Mouse (Mus musculus): ENCODE measurements around the gene Ndnf. TPM values are rescaled to one million over a fixed set of nuclear protein-coding genes. Genes with fewer than 3 reads are reported as not detected.

Gene Ndnf
- total RNA-seq (2021) = 10 to 100 TPM; 29.8 to 36.6 TPM
- long read RNA-seq, full-length matches to known transcripts = 6 of 13 reads
- long read RNA-seq, partial matches to known transcripts = 0 of 13 reads
- long read RNA-seq, other reads (novel, unspliced or antisense) = 7 of 13 reads

- peak; percentile 46 to 67 for DNase-seq (ENCODE audit: low spot score in 2 of 2)
These were observed at the start of gene Ndnf for GRCm38 (mm10) chr6:65671451-65671850. Gene Ndnf, plus strand, starts transcription at chr6:65671590.

- no peak for DNase-seq (ENCODE audit: low spot score in 2 of 2)
These were observed 48.2 kb upstream of the Ndnf start for GRCm38 (mm10) chr6:65623016-65623715.

DNA sequence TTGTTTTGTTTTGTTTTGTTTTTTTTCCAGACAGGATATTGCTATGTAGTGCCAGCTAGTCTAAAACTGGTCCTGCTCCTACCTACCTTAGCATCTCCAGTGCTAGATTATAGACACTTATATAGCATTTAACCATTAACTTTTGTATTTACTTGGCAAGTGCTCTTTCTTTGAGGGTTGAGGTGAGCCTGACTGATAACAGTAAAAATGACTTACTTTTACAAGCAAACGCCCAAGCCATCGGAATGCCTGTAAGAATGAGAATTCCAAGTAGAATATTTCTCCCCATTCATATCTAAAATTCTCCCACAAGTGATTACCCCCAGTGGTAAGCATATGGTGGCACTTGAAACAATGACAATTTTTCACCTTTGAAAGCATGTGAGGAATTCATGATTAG, 40.8 kb upstream of the Ndnf start:
- DNase-seq (ENCODE audit: low spot score in 2 of 2) = no peak

DNA sequence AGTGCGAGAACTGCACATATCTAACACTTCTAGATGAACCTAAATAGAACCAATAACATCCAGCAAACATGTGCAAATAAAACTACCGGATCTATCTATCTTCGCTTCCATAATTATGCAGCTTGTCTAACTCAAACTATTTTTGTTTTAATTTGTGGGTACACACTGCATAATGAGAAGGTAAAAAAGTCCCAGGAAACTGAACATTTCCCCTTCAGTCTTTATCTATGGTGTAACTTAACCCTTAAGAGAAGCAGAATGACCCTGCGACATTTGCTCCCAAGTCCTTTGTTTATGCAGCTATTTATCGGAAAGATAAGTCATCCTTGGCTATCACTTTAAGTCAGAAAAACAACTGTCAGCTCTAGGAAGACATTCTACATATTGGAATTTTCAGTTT, 39.2 kb upstream of the Ndnf start:
- DNase-seq (ENCODE audit: low spot score in 2 of 2) = no peak

DNA sequence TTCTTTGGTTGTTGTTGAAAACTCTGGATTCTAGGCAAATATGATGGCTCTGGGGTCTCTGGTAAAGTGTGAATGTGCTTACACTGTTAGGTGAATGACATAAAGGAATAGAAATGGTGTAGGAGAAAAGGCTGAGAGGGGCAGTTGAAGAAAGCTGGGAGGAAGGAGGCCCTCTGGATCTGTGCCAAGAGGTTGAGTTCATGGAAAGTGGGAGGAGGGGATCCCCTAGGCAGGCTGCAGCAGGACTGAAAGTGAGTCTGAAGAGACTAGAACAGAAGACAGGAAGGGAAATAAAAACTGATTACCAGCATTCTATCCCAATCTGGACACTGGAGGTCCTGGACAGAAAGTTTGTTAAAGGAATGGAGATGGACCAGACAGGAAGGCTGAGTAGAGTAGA, 29.0 kb upstream of the Ndnf start:
- DNase-seq (ENCODE audit: low spot score in 2 of 2) = no peak

GRCm38 (mm10) chr6:65644110-65644509, 27.3 kb upstream of the Ndnf start:
- DNase-seq (ENCODE audit: low spot score in 2 of 2) = no peak

- DNase-seq (ENCODE audit: low spot score in 2 of 2) = no peak
These were observed 25.0 kb upstream of the Ndnf start for GRCm38 (mm10) chr6:65646408-65646807.

DNA sequence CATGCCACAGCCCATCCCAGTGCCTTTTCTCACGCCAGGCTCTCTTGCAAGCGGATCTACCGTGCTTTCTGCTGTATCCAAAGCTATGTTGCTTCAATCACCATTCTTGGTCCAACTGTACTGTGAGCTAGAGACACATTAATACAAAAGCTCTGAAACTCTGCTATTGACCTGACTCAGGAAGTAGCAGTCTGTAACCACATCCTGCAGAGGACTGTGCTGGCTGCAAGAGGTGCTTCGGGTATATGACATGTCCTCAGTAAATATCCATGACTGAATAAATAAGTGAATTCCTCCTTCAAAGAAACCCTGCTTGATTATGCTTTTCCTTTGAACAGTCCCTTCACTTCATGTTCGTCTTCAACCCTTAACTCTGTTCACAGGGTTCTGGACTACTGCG, 23.7 kb upstream of the Ndnf start:
- DNase-seq (ENCODE audit: low spot score in 2 of 2) = no peak

DNA sequence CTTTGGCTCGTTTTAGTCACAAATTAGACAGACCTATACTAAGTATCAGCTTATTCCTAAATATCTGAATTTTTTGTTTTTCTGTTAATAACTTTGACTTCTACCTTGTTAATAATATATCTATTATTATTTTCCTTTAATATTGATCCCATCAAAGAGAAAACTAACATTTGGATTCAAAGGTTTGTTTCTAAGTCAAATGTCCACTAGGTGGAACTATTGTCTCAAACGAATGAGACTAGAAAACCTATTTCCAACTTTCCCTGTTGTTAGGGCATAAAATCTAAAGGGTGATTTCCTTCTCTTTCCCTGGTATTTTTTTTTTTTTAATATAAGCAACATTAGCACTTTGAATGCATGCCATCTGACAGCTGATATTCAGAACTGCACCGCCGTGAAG, 20.0 kb upstream of the Ndnf start:
- no peak for DNase-seq (ENCODE audit: low spot score in 2 of 2)

DNA sequence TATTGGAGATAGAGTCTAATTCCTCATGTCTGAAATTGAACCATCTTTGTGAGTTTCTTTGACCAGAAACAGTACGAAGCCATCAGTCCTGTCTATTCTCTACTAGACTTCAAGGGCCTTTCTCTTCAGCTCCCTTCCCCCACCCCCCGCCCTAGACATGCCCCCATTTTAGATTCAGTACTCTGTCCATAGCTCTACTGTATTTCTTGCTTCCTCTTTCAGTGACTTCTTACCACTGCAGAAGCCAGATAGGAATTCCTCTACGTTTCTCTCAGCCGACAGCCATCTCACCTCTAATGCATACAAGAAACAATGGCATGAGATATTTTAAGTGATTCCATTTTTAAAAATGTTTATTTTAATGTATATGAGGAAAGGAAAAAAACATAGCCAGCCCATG, 10.1 kb upstream of the Ndnf start:
- DNase-seq (ENCODE audit: low spot score in 2 of 2) = no peak

GRCm38 (mm10) chr6:65662050-65662449, 9.3 kb upstream of the Ndnf start:
- no peak for DNase-seq (ENCODE audit: low spot score in 2 of 2)

DNA sequence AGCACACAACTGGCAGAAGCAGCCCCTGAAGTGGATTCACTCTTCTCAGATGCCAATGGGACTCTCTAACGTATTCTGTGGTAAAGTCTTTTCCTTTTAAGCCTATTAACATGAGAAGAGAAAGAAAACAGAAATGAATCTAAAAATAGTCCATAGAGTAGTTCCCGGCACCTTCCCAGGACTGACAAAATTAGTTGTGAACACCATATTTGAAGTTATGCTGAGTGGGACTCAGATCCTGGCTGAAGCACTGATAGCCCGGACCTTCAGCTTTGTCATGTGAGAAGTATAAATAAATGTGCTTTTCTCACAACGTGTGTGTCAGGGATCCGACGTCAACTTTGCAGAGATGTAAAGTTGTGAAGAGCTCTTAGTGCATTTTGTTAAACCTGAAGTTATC, 7.4 kb upstream of the Ndnf start:
- DNase-seq (ENCODE audit: low spot score in 2 of 2) = no peak

DNA sequence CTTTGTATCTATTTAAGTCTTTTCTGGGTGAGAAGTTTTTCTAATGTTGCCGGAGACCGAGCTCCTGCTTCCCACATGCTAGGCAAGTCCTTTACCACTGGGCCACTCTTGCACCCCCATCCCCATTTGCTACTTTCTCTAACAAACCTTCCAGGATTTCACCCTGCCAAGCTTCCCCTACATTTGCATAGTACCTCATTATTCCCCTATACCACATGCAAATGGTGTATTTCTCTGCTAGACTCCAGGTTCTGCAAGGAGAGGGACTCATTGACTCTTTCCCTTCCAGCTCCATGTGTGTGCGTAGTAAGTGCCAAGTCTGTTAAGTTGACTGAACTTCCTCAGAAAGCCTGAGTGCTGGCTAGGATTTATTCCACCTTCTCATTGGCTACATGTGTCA, 5.1 kb upstream of the Ndnf start:
- no peak for DNase-seq (ENCODE audit: low spot score in 2 of 2)

DNA sequence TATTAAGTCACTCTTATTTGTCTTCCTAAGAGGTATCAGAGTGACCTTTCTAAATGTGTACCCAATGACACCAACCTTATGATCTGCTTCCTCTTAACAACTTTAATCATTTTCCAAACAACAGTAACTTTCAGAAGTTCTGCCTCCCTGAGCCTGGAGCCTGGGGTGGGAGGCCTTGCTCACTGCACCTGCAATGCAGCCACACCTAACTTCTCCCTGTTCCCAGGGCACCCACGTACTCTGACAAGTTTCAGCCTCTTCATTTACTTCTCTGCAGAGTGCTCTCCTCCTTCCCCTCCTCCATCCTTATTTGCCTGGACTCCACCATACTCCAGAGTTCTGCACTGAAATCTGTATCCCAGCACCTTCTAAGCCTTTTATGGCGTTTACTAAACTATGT, 1.4 kb upstream of the Ndnf start:
- no peak for DNase-seq (ENCODE audit: low spot score in 2 of 2)

- DNase-seq (ENCODE audit: low spot score in 2 of 2) = peak in 1 of 2 experiments; percentile 4
These were observed 394 bp upstream of the Ndnf start for GRCm38 (mm10) chr6:65670981-65671411.

DNA sequence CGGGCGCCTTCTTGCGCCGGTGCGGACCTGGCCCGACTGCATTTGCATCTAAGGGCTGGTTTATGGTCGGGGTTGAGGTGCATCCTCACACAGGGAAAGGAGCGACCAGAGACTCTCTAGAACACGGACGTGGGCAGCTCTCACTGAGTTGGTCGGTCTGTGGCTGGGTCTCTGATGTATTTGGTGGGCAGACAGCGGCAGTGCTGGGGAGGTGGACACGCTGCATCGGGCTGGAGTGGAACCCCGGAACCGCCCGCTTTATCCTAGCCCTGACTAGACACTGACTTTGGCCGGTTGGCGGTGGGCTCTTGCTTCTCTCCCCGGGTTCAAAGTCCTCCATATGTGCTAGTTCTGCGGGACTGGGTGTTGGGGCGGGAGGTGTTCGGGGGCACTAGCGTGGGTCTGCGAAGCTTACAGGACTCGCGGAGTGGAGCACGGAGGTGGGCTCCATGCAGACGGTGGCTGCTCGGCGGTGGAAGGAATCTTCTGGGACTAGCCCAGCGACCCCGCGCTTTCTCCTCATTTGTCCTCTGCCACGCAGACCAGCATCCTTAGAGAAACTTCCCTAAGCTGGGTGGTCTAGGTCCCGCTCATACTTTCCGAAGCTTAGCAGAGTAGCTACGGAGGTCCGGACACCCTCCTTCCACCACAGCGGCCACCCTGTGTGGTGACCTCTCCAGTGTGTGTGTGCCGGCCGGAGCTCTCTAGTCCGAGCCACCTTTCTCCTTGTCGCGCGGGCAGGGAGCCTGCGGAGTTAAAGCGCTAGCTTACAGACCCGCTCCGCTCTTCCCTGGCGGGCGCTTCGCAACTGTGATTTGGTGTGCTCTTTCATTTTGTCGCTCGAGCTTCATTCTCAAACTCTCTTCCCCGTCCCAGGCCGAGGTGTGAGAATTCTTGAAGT, 991 bp downstream of the Ndnf start:
- DNase-seq (ENCODE audit: low spot score in 2 of 2) = peak; percentile 9 to 26

DNA sequence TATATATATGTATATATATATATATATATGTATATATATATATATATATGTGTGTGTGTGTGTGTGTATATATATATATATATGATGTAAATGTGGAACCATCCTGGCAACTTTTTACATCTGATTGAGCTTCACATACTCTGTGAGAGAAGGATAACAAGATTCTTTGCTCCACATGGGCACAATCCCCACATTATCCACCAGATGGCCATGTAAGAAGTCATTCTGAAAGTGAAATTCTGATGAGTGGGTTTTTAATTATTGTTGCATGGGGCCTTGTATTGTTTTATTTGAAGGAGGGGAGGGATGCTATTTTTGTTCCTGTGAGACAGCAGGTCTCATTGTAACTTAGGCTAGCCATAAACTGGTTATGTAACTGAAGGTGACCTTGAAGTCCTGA, 22.5 kb downstream of the Ndnf start:
- peak; percentile 12 to 21 for DNase-seq (ENCODE audit: low spot score in 2 of 2)

GRCm38 (mm10) chr6:65720676-65721075, 49.3 kb downstream of the Ndnf start:
- no peak for DNase-seq (ENCODE audit: low spot score in 2 of 2)

- DNase-seq (ENCODE audit: low spot score in 2 of 2) = no peak
These were observed 54.3 kb downstream of the Ndnf start for GRCm38 (mm10) chr6:65725677-65726076.

DNA sequence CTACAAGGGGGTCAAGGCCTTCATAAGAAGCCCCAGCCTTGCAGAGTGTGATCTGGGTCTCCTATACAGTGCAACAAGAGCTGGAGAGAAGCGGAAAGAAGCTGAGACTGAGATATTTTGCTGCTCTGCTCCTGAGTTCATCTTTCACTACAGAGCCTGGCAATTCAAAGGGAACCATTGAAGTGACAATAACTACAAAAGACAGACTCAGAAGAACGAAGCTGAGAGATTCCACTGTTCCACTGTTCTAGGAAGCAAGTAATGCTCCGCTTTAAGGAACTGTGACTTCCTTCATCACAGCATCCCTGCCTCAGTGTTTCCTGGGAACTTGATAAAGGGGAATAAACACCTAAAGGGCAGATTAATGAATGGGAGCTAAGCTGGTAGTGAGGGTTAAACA, 56.9 kb downstream of the Ndnf start:
- DNase-seq (ENCODE audit: low spot score in 2 of 2) = no peak

GRCm38 (mm10) chr6:65739442-65739841, 68.1 kb downstream of the Ndnf start:
- no peak for DNase-seq (ENCODE audit: low spot score in 2 of 2)

GRCm38 (mm10) chr6:65743144-65743870, 71.9 kb downstream of the Ndnf start:
- DNase-seq (ENCODE audit: low spot score in 2 of 2) = no peak

Data from layer of hippocampus, postnatal 10 days (tissue).